Mouse (Mus musculus): ENCODE data around the gene Sh3pxd2a. TPM values are rescaled to one million over a fixed set of nuclear protein-coding genes. Genes with fewer than 3 reads are reported as not detected.

The Sh3pxd2a gene
- 25.6 TPM for total RNA-seq (2023)

GRCm38 (mm10) chr19:47464304-47465241 lies at the start of gene Sh3pxd2a:
TSS of gene Sh3pxd2a (minus strand) at chr19:47464401.

Other genes starting within 250 kb of the Sh3pxd2a start
- 40.1 TPM for gene Stn1, start 73.1 kb upstream of the Sh3pxd2a start, total RNA-seq (2023)
- gene Slk, start 115.3 kb upstream of the Sh3pxd2a start, total RNA-seq (2023): 56.3 TPM
- gene Col17a1, start 227.7 kb upstream of the Sh3pxd2a start, total RNA-seq (2023): not detected

Measured in CD8-positive naive resting alpha-beta T cell, adult 57 days (primary cell).